Mouse (Mus musculus) adrenal gland, postnatal 25 days (tissue): Measurements from ENCODE around the gene Pex5l. TPM values are rescaled to one million over a fixed set of nuclear protein-coding genes. Genes with fewer than 3 reads are reported as not detected.
A peak's percentile ranks its signal among the peaks of the same experiment; 100 is the strongest.

Source experiments
- DNase-seq: peaks from one replicate; pipeline ENCODE4 v3.0.0; 2021; ENCODE audit warnings: mixed read lengths
- long read RNA-seq: library from polyadenylated mRNA; stranded (forward); transcript quantifications from one replicate; pipeline ENCODE4 v2.0.0, GENCODE M21; 2021
- total RNA-seq: library from RNA; stranded (reverse); gene quantifications from 2 replicates; pipeline ENCODE4 v1.2.3, GENCODE M21; 2021

The Pex5l gene
- total RNA-seq: 1.4 and 1.5 TPM in 2 replicates
- long read RNA-seq, partial matches to known transcripts: 0 of 3 reads
- long read RNA-seq, other reads (novel, unspliced or antisense): 3 of 3 reads

DNA sequence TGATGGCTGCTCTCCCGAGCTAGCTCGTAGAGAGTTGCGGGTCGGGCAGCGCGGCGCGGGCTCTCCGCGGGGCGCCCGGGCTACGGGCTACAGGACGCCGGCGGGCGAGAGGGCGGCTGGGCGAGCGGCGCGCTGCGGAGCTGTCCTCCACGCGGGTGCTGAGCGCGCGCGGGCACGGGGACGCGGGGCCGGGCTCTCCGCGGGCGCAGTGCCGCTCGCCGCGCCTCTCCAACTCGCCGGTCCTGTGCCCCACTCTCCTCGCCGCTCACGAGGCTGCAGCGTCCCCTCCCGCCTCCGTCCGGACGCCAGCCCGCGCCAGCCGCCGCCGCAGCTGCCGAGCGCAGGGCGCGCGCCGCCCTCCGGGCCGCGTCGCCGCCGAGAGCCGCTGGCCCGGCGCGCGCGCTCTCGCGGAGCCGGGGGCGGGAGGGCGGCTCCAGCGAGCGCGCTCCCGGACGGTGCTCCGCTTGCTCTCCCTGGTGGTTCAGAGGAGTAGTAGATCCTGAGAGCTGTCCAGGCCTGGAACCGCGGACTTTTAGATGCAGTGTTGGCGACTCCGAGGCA lies at the start of gene Pex5l:
Gene Pex5l (minus strand): TSS at position 347 of the 561 bp plus-strand sequence.
- DNase-seq: peak; percentile 66

DNA sequence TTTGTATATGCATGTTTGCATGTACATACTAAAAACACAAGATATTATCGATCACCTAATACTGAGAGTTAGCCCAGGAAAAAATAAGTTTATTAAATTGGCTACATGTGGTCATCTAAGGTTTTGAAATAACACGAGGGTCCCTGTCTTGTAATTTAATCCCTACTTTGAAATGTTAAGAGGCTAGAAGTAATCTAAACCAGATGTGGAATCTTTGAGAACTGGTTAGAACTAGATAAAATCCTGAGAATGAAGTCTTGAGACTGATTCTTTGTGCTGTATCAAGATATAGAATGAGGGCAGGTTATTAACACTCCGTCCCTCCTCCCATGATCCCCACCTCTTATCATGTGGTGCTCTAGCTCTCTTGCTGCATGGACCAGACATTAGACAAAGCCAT lies 22.1 kb upstream of the Pex5l start:
- DNase-seq: no peak

DNA sequence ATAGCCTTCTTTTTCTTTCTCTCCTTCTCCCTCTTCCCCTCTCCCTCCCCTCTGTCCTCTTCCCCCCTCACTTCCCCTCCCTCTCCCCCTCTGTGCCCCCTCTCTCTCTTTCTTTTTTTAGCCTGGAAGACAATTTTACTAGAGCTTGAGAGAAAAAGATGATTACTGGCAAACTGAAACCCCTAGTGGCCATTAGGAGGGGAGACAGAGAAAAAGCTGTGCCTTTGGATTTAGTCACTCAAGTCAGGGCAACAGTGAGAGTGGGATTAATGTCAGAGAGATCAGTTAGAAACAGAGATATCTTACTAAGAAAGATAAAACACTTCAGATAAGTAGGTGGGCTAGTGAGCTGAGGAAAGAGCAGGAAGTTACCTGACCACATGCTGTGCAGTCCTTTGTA lies 20.8 kb upstream of the Pex5l start:
- no peak for DNase-seq

DNA sequence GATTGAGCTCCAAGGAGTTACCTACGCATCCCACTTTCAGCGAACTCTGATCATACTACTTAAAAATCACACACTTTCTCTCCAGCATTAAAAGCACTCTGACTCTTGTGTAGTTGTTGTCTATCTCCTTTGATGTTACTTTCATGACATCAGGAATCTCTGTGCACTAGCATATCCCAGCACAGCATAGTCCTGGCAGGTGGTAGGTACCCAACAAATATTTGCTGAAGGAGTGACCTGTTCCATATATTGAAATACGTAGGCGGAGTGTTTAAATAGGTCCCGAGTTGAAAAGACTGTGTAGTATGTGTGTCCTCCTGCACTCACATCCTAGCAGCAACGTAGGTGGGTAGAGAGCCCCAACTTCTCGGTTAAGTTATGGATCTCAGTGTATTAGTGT lies 545 bp upstream of the Pex5l start:
- DNase-seq: no peak

DNA sequence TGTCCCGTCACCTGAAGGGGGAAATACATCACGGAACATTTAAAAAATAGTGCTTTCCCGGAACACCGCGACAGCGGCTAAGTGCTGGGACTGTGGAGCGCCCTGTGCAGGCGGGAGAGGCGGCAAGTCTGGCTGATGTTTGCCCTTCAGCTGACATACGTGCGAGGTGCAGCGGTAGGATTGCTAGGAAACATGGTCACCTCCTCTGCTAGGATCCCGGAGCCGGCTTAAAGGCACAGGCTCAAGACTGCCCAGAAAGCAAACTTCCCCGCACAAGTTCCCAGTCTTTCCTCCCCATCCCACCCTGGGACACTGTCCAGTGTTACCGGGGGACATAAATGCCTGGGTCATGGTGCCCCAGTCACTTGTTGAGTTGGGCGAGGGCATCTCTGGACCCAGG lies 649 bp downstream of the Pex5l start:
- peak; percentile 5 for DNase-seq

DNA sequence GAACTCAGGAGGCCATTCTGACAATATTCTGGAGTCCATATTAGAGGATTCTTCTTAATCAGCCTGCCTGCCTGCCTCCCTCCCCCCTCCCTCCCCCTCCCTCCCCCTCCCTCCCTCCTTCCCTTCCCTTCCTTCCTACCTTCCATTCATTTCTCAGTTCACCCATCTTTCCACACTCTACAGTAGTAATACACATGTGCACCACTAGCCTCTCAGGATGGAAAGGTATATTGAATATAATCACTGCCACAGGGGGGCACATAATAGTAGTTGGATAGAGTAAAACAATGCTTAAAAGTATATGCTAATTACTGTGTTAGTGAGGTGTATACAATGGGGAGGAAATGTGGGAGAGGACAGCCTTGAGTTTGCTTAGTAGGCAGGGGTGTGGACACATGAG lies 13.1 kb downstream of the Pex5l start:
- DNase-seq: no peak

DNA sequence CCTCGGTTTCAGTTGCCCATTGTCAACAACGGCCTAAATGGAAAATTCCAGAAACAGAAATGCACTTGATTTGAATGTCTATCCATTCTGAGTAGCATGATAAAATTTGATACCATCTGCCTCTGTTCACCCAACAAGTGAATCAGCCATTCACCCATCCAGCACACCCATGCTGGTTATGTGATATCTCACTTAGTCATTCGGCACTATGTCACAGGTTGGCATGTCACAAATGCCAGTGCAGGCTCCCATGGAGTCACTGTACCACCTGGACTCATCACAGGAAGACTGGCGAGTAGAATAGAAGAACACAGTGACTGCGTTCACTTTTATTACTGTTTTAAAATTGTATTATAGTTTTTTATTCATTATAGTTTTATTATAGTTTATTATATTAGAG lies 18.3 kb downstream of the Pex5l start:
- DNase-seq: no peak

DNA sequence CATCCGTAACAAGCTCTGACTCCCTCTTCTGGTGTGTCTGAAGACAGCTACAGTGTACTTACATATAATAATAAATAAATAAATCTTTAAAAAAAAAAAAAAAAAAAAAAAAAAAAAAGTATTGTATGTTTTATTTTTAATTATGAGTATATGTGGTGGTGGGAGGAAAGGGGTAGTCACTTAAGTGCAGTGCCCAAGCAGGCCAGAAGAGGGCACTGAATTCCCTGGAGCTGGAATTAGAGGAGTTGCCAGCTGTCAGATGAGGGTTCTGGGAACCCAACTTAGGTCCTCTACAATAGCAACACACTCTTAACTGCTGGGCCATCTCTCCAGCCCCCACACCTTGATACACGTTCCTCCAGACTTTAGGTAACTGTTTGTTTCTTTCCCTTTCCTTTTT lies 37.3 kb downstream of the Pex5l start:
- DNase-seq: no peak

DNA sequence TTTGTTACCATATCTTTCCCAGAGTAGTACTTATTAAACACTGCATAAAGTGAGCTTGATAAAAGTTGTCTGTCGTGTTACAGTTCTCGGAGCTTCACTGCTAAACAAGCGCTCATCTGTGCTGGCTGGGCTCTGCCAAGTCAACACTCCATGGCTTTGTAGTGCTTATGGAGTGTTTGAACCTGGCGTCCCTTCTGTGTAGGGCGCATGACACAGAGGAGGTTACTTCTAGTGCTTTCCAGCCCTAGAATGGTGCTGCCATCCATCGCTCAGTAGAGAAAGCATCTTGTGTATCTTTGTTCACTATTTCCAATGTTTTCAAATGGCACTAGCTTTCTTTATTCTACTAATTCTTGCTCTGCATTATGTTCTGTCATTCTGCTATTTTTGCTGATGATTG lies 39.5 kb downstream of the Pex5l start:
- DNase-seq: no peak

DNA sequence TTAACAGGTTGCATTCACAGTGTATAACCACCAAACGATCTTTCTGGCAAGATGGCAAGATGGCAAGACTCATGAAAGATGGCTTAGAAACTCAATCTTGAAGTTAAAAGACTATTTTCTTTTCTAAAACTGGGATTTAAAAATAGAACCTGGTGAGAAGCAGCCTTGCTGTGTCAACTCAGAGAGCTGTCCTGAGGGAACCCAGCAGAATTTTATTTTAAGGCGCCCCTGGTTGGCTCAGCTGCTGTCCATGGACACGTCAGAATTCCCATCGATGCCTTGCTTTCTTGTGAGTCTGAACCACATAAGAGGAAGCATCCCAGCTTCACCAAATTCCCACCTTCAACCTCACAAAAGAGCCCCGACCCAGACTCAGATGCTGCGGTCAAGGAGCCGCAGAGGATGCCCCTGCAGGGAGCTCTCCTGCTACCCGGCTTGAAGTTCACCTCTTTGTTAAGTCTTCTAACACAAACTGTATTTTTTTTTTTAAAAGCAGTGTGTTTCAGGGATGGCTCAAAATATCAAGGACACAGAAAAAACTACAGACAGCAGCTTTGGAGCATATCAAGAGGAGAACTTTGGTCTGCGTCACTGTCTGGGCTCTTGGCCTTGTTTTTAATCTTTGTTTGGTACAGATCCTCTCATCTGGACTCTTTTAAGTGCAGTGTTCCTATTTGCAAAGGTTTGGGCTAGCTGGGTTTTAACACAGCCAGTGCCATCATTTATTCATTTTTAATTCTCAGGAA lies 44.3 kb downstream of the Pex5l start:
- no peak for DNase-seq

DNA sequence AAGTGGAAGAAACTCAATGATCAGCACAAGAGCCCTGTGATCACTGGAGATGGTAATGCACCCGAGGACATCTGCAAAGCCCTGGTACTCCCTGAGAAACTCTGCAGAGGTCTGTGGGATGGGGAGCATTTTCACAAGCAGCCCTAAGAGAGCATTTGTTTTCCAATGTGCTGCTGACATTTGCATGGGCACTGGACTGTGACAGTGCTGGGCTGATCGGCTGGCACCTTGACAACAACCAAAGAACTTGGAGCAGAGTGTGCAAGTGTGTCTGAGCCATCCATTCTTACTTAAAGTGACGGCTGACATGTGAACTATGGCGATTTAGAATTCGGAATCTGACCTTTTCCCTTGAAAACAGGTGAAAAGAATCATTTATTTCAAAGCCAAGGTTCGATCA lies 49.4 kb downstream of the Pex5l start:
- DNase-seq: no peak

DNA sequence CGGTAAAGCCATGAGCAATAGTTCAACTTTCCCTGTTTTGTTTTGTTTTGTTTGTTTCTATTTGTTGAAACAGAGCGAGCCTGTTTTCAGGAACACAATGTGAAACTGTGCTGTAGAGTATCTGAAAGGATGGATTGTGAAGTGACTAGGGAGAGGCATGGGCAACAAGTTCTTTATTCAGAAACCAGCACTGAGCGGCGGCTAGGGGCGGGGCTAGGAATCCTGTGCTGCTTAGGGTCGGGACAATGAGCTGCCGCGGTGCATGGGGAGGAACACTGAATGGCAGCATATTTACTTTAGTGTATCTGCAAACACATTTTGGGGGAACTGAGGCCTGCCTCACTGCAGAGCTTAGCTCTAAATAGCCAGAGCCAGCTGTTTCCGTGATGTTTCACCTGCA lies 53.0 kb downstream of the Pex5l start:
- no peak for DNase-seq

DNA sequence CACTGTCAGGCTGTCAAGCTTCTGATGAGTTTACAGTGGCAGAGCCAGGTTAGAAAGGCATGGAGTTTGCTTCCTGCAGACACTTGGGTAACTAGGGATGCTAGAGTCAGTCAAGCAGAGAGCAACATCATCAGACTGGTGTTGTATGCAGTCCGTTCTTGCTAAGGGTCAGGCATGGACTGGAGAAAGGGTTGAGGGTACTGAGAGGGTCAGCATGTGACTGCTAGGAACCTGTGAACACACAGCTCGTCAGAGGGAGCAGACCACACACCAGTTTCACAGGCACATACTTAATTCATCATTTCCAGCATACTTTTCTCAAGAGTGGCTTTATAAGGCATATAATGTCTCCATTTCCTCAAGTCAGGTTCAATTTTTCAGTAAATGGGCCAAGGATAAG lies 53.6 kb downstream of the Pex5l start:
- no peak for DNase-seq

DNA sequence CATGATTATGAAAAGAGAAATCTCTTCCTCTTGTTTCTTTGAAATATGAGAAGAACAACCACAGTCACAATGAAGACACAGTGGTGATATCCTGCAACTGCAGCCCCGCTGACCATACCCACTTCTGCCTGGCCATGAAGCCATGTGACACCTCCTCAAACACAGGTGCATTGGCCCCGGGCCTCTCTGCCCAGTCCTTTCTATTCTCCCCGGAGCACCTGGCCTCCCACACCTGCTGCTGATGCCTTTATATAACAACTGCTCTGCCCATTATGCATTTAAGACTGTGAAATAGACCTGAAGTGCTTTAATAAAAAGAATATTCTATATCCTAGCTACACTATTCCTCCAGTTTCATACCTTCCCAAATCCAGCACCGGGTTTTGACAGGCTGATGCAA lies 54.8 kb downstream of the Pex5l start:
- no peak for DNase-seq

DNA sequence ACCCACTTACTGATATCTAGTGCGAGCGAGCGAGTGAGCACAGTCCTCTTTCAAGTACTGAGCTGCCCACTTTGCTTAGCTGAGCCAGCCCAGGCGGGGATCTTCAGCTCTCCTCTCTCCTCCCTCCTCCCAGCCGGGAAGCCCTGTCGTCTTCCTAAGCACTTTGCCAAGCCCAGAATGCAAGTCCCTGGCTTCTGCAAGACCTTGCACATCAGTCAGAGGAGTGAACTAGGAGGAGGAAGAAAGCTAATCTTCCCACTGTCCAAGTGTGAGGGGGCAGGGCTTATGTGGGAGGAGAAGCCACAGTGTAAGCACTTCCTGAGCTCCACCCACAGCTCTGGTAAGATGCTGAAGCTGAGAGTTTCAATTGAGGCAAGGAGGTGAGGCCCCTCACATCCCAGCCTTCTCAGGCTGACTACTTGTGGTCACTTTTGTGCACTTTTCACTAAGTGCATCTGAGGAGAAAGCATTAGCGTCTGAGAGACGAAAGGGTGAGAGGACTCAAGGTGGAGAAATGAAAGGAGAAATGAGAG lies 60.2 kb downstream of the Pex5l start:
- no peak for DNase-seq

DNA sequence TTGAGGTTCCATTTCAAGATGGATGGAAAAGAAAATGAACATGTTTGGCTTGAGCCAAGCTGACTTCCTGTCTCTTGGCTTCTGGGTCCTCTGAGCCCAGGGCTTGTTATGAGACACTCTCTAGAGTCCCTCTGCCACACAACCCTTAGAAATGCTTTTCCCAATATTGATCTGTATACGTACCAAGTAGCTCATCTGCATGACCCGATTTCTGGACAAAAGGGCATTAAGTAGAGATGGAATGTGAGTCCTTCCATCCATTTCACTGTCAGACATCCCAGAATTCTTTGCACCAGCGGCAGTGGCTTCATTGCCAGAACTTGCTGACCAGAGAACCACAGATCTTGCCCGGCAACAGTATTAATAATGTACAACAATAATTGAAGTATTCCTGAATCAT lies 61.3 kb downstream of the Pex5l start:
- DNase-seq: no peak

DNA sequence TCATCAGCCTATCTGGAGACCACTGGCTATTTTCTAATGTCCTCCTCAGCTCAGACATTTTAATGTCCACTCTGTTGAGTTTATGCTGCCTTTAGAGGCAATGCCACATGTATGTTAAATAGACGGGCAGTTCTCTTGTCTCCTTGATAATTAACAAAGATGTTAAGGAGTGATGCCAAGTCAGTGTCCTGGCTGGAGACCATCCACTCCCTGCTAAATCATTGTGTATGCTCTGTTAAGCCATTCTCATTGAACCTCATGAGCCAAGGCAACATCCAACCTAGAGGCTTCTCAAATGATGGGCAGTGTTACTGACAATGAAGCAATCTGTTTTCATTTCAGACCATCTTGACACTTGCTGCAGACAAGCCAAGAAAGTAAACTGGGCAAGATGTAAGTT lies 63.4 kb downstream of the Pex5l start:
- no peak for DNase-seq

DNA sequence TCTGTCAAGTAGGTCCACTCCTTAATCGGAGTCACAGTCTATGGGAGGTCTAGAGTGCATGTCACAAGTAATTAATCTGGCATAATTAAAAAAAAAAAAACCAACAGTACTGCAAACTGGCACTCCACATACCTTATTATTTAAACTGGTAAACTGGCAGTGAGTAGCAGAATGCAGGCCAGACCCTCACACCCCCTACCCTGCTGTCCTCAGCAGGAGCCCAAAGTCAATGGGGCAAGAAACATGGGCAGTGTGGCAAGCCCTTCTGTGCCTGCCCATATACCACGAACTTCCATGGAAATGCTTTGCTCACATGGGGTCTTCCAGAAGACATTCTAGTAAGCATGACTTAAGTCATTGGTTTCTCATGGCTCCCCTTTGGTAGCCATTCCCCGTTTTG lies 63.9 kb downstream of the Pex5l start:
- DNase-seq: no peak

DNA sequence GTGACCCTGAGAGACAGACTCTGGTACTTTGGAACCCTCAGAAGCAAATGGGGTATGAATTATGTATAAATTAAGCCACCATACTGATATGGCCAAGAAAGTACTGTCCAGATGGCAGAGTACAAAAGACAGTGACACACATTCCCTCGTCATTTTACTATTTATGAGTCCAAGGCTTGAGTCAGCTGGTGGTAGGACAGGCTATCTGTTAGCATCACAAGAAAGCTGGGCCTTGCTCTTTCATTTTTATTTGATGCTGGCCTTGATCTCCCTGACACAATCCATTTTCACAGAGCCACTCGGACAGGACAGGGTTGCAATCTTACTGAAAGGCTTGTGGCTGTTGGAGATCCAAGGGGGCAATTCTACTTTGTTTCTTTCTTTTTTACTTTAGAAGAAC lies 67.4 kb downstream of the Pex5l start:
- DNase-seq: no peak

DNA sequence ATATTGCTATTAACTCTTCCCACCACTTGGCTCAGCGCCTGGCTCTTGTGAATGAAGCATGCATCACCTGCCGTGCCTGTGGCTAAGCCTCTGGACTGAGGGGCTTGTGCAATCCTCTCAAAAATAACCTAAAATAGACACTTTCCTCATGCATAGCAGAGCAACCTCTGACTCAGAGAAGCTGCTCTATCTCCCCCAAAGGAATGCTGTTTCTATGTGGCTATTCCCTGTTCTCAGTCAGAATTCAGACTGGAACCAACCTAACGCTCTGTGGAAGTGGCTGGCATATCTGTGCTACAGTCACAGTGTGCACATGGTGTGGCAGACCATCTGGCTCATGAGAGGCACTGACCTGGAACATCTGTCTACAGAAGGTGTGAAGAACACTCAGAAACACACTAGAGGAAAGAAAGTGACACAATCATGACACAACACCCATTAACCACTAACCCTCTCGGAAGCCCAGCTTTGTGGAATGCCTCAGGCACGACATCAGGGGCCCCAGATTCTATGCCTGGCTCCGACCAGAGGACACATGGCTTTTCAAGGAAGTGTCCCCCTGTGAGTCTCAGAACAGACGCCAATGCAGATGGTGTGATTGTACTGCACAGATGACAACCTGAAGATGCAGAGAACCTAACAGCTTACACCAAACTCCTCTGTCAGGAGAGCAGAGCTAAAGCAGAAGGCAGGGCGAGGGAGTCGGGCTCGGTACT lies 68.6 kb downstream of the Pex5l start:
- DNase-seq: no peak

DNA sequence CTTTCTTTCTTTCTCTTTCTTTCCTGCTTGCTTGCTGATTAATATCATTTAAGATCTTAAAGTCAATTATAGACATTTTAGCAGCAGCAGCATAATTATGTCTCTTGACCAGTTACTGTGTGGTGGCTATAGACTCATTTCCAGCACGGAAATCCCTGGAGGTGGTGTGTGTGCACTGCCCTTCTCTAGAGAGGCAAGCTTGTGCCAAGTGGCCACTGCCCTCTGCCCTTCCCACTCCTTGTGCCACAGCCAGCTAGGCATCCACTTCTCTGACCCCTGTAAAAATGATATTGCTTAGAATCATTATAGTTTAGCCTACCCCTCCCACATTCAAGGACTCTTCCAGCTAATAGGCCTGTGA lies 69.2 kb downstream of the Pex5l start:
- DNase-seq: no peak

DNA sequence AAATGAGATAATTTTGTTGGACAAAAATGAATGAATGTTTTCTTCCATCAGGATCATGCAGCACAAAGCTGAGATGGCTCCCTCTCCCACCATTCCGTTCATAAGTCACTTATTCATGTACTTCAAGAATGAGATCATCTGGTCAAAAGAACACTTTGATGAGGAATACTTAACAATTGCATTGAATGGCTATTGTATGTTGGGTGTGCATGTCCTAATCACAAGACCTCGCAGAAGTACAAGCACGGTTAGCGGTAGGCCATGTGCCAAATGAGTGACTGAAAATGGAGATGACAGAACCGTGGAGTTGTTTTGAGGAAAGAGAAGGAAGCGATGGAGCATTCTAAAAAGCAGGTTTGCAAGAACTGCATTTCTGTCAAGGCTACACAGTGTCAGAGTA lies 72.3 kb downstream of the Pex5l start:
- DNase-seq: no peak

DNA sequence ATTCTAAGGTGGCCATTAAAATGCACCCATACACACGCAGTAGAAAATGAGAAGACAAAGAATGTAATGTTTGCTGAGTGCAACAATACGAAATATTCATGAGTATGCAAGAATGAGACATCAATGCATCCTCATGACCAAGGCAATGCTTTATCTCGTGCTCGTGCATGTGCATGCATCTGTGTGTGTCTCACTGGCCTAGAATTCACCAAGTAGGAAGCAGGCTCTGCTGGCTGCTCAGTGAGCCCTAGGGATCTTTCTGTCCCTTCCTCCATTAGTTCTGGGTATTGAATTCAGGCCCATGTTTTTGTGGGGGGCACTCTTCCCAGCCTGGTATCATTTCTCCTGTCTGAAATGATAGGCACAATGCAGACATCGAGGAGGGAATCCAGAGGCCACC lies 74.9 kb downstream of the Pex5l start:
- DNase-seq: no peak

DNA sequence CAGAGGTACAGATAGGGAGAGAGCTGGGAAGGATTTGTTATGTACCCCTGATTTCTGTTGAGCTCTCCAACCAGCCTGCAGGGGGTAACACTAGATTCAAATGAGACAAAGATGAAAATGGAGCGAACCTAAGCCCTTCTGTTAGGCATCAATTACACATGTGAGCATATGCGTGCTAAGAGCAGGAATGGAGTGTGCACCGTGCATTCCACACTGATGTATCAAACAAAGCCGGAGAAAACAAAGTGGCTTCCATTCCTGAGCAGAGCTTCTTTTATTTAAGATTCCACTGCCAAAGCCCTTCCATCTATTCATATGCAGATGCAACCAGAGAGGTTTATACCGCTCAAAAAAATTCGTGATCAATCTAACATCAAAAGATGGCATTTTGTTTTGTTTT lies 79.5 kb downstream of the Pex5l start:
- no peak for DNase-seq
